9 mouse cellular contexts compared by ENCODE assay signal in genomic region chr17:84082571-84082970, GRCm38 (mm10).
DNase-seq lines count a peak whose midpoint lies in the region; ATAC-seq lines count a peak whose summit lies in the region.
"Had no signal": no experiment of that assay in that cellular context is flagged by ENCODE, and none has a peak within 500 bp of the region (broad histone marks: within the 10 kb centered on the region; RNA-seq: fewer than 3 reads in every experiment).

No protein-coding gene starts in this region.

- no peak overlapping the region for H3K4me2 ChIP-seq in heart, embryonic 16.5 days (ENCODE audit: low read depth, low read length)
- H3K4me2 ChIP-seq in forebrain, embryonic 14.5 days (ENCODE audit: low read length), result no peak overlapping the region
- no peak overlapping the region for H3K4me2 ChIP-seq in limb, embryonic 13.5 days (replicated peaks)
- H3K4me2 ChIP-seq: lung, embryonic 15.5 days; stomach, embryonic 15.5 days had no signal

- H3K4me1 ChIP-seq in heart, embryonic 16.5 days (ENCODE audit: control insufficient read depth, insufficient read depth, low read length), result peaks cover 44% of the 10 kb centered on the region
- H3K4me1 ChIP-seq in embryonic facial prominence, embryonic 10.5 days, result peaks cover 48% of the 10 kb centered on the region
- peaks cover 21% of the 10 kb centered on the region for H3K4me1 ChIP-seq in forebrain, embryonic 14.5 days (ENCODE audit: control insufficient read depth, insufficient read depth, low read length)
- peaks cover 43% of the 10 kb centered on the region for H3K4me1 ChIP-seq in limb, embryonic 13.5 days

- H3K4me3 ChIP-seq in heart, embryonic 16.5 days (ENCODE audit: low read length), result no peak overlapping the region
- H3K4me3 ChIP-seq in embryonic facial prominence, embryonic 10.5 days, result no peak overlapping the region
- no peak overlapping the region for H3K4me3 ChIP-seq in forebrain, embryonic 14.5 days (ENCODE audit: low read depth, low read length)
- no peak overlapping the region for H3K4me3 ChIP-seq in limb, embryonic 13.5 days
- H3K4me3 ChIP-seq: lung, embryonic 15.5 days; stomach, embryonic 15.5 days had no signal

- peak overlapping the region; percentile 43 for H3K27ac ChIP-seq in heart, embryonic 16.5 days (ENCODE audit: low read length)
- peak overlapping the region; percentile 66 for H3K27ac ChIP-seq in embryonic facial prominence, embryonic 10.5 days (replicated peaks)
- H3K27ac ChIP-seq in forebrain, embryonic 14.5 days (ENCODE audit: low read depth, low read length), result peak overlapping the region; percentile 61
- H3K27ac ChIP-seq in limb, embryonic 13.5 days, result peak overlapping the region; percentile 61; the same call in 1 of the 2 replicates
- H3K27ac ChIP-seq: lung, embryonic 15.5 days had no signal

- no peaks in the 10 kb centered on the region for H3K27me3 ChIP-seq in heart, embryonic 16.5 days (ENCODE audit: control insufficient read depth, insufficient read depth, low read length)
- peaks cover 8% of the 10 kb centered on the region; the same call in 1 of the 2 replicates for H3K27me3 ChIP-seq in embryonic facial prominence, embryonic 10.5 days (replicated peaks; ENCODE audit: low read depth, poor library complexity, severe bottlenecking)
- H3K27me3 ChIP-seq in forebrain, embryonic 14.5 days (replicated peaks; ENCODE audit: control insufficient read depth, insufficient read depth, low read length), result no peaks in the 10 kb centered on the region
- no peaks in the 10 kb centered on the region for H3K27me3 ChIP-seq in limb, embryonic 13.5 days
- H3K27me3 ChIP-seq: lung, embryonic 15.5 days; stomach, embryonic 15.5 days had no signal

- no peaks in the 10 kb centered on the region for H3K36me3 ChIP-seq in heart, embryonic 16.5 days (ENCODE audit: control insufficient read depth, insufficient read depth)
- no peaks in the 10 kb centered on the region for H3K36me3 ChIP-seq in embryonic facial prominence, embryonic 10.5 days (replicated peaks)
- no peaks in the 10 kb centered on the region for H3K36me3 ChIP-seq in forebrain, embryonic 14.5 days (ENCODE audit: control insufficient read depth, insufficient read depth, low read length)
- no peaks in the 10 kb centered on the region for H3K36me3 ChIP-seq in limb, embryonic 13.5 days
- H3K36me3 ChIP-seq: lung, embryonic 15.5 days; stomach, embryonic 15.5 days had no signal

- no peak overlapping the region for H3K9ac ChIP-seq in heart, embryonic 16.5 days (ENCODE audit: low read length)
- H3K9ac ChIP-seq in forebrain, embryonic 14.5 days (ENCODE audit: low read length), result no peak overlapping the region
- no peak overlapping the region for H3K9ac ChIP-seq in limb, embryonic 13.5 days
- H3K9ac ChIP-seq: lung, embryonic 15.5 days; stomach, embryonic 15.5 days had no signal

- ATAC-seq in heart, embryonic 16.5 days (replicated peaks; ENCODE audit: extremely low read depth, insufficient read depth, low FRiP score), result no peak
- ATAC-seq in forebrain, embryonic 14.5 days, result no peak
- no peak for ATAC-seq in limb, embryonic 13.5 days (ENCODE audit: low FRiP score, low read depth)
- ATAC-seq in CD4-positive, CD25-positive, alpha-beta regulatory T cell, adult 4 months, result no peak

- 88% methylated on average over 5 of the region's 5 CpGs for WGBS in heart, embryonic 16.5 days
- WGBS in embryonic facial prominence, embryonic 10.5 days, result 84% methylated on average over 5 of the region's 5 CpGs
- WGBS in forebrain, embryonic 14.5 days, result 92% methylated on average over 5 of the region's 5 CpGs
- WGBS in limb, embryonic 13.5 days, result 81% methylated on average over 5 of the region's 5 CpGs

- H3K9me3 ChIP-seq in heart, embryonic 16.5 days (replicated peaks; ENCODE audit: control insufficient read depth, low read length), result no peaks in the 10 kb centered on the region
- H3K9me3 ChIP-seq in embryonic facial prominence, embryonic 10.5 days, result no peaks in the 10 kb centered on the region
- H3K9me3 ChIP-seq in forebrain, embryonic 14.5 days (replicated peaks; ENCODE audit: control insufficient read depth, low read length), result no peaks in the 10 kb centered on the region
- H3K9me3 ChIP-seq in limb, embryonic 13.5 days, result no peaks in the 10 kb centered on the region
- H3K9me3 ChIP-seq: lung, embryonic 15.5 days; stomach, embryonic 15.5 days had no signal

- no peak for DNase-seq in heart, adult 9 months (ENCODE audit: low spot score in 2 of 2)
- no peak for DNase-seq in embryonic facial prominence, embryonic 10.5 days (ENCODE audit: low spot score)
- no peak for DNase-seq in forebrain, embryonic 14.5 days (ENCODE audit: low spot score)
- no peak for DNase-seq in frontal cortex, postnatal 36 days (ENCODE audit: low spot score in 2 of 2)
